Mouse (Mus musculus) lung, postnatal 0 days (tissue): ENCODE results near the gene Zfp784. TPM values are rescaled to one million over a fixed set of nuclear protein-coding genes. Genes with fewer than 3 reads are reported as not detected.
A peak's percentile ranks its signal among the peaks of the same experiment; 100 is the strongest.

Experiments
- ATAC-seq: fragments of 200-750 bp; cut with Nextera tagmentation; 2 replicates; pipeline ENCODE4 v1.8.0; 2017; ENCODE audit warnings: moderate library complexity
- DNase-seq: peaks from one replicate; pipeline ENCODE4 v3.0.0-alpha.2; 2016; ENCODE audit warnings: low spot score
- H3K27ac ChIP-seq: fragments of 300-500 bp; sonication (generic); 2 replicates; pipeline ENCODE4 v1.5.1; 2014; ENCODE audit warnings: antibody characterized with exemption, mild to moderate bottlenecking, low read length, mixed read lengths
- H3K27me3 ChIP-seq: fragments of 300-500 bp; sonication (generic); replicated peaks from 2 replicates; pipeline ENCODE4 v1.6.1; 2014; ENCODE audit warnings: low read length, mixed read lengths; ENCODE audit not compliant: insufficient read depth
- H3K36me3 ChIP-seq: fragments of 300-500 bp; sonication (generic); 2 replicates; pipeline ENCODE4 v1.6.1; 2014; ENCODE audit warnings: low read length, mixed read lengths; ENCODE audit not compliant: insufficient read depth
- H3K4me1 ChIP-seq: fragments of 300-500 bp; sonication (generic); 2 replicates; pipeline ENCODE4 v1.6.1; 2014; ENCODE audit warnings: antibody characterized with exemption, low read depth, low read length, mixed read lengths; ENCODE audit not compliant: insufficient read depth
- H3K4me2 ChIP-seq: fragments of 300-500 bp; sonication (generic); replicated peaks from 2 replicates; pipeline ENCODE4 v1.6.1; 2014; ENCODE audit warnings: low read depth, mild to moderate bottlenecking, low read length, moderate library complexity, mixed read lengths
- H3K4me3 ChIP-seq: fragments of 300-500 bp; sonication (generic); 2 replicates; pipeline ENCODE4 v1.5.1; 2014; ENCODE audit warnings: low read depth, low read length
- H3K9ac ChIP-seq: fragments of 300-500 bp; sonication (generic); replicated peaks from 2 replicates; pipeline ENCODE4 v1.6.1; 2014; ENCODE audit warnings: low read depth, mild to moderate bottlenecking
- H3K9me3 ChIP-seq: fragments of 300-500 bp; sonication (generic); 2 replicates; pipeline ENCODE4 v1.6.1; 2016; ENCODE audit warnings: low read length, mixed read lengths
- CTCF ChIP-seq: IDR thresholded peaks from 2 replicates; pipeline ENCODE4 v1.5.1; 2016; ENCODE audit warnings: antibody characterized with exemption, mild to moderate bottlenecking
- EP300 ChIP-seq: IDR thresholded peaks from 2 replicates; pipeline ENCODE4 v1.6.1; 2016; ENCODE audit warnings: antibody characterized with exemption, mild to moderate bottlenecking, control low read depth
- WGBS: fragments of 180-500 bp; shearing (Covaris S2); extraction: QIAGEN DNeasy Blood & Tissue Kit; methylation state at CpG from one replicate; pipeline ENCODE4 v1.1.7; 2014; 5-methylcytosine and 5-hydroxymethylcytosine counted together
- polyA plus RNA-seq: library from polyadenylated mRNA; unstranded; fragments of >200 nt; fragmentation: Nextera tagmentation; extraction: Ambion mirVana; gene quantifications from 2 replicates; pipeline ENCODE4 v1.2.1, GENCODE M21; 2015

Gene Zfp784
- polyA plus RNA-seq, 1 experiment from 2014 or later = 7.7 TPM

- WGBS = 68% methylated on average over 2 of the region's 2 CpGs
- no peak for TF ChIP-seq EP300
Measured at GRCm38 (mm10) chr7:5044981-5045380, 6.7 kb upstream of the Zfp784 start.

GRCm38 (mm10) chr7:5038940-5039339 is 694 bp upstream of the Zfp784 start:
- 27% methylated on average over 5 of the region's 5 CpGs for WGBS
- H3K4me2 ChIP-seq = peak overlapping the region; percentile 41
- H3K9ac ChIP-seq = no peak overlapping the region

More at GRCm38 (mm10) chr7:5044981-5045380, 6.7 kb upstream of the Zfp784 start:
- no peak overlapping the region for H3K4me3 ChIP-seq
- H3K4me1 ChIP-seq = no peaks in the 10 kb centered on the region
- DNase-seq (no peak), ATAC-seq (no peak)
- H3K36me3 ChIP-seq = no peaks in the 10 kb centered on the region
- no peaks in the 10 kb centered on the region for H3K9me3 ChIP-seq
- H3K27ac ChIP-seq = no peak overlapping the region
- no peaks in the 10 kb centered on the region for H3K27me3 ChIP-seq
- no peak overlapping the region for H3K9ac ChIP-seq
- H3K4me2 ChIP-seq = no peak overlapping the region

GRCm38 (mm10) chr7:5037467-5037866 is 779 bp downstream of the Zfp784 start:
- Histone ChIP-seq H3K9ac (no peak overlapping the region), H3K4me1 (no peaks in the 10 kb centered on the region), H3K27me3 (no peaks in the 10 kb centered on the region), H3K36me3 (peaks cover 9% of the 10 kb centered on the region), H3K4me2 (peak overlapping the region; percentile 41), H3K9me3 (no peaks in the 10 kb centered on the region), H3K4me3 (peak overlapping the region; percentile 53; the same call in 1 of the 2 replicates), H3K27ac (peak overlapping the region; percentile 94; the same call in 1 of the 2 replicates)
- WGBS = 83% methylated on average over 8 of the region's 8 CpGs
- ATAC-seq (no peak), DNase-seq (no peak)
- TF ChIP-seq EP300 = no peak
- TF ChIP-seq CTCF = no peak

More at GRCm38 (mm10) chr7:5038940-5039339, 694 bp upstream of the Zfp784 start:
- no peak overlapping the region for H3K27ac ChIP-seq
- ATAC-seq (no peak), DNase-seq (no peak)
- no peaks in the 10 kb centered on the region for H3K27me3 ChIP-seq
- H3K4me1 ChIP-seq = no peaks in the 10 kb centered on the region
- H3K36me3 ChIP-seq = 0 out of 2 replicates have a peak, but pooled peaks cover 2% of the 10 kb centered on the region
- no peaks in the 10 kb centered on the region for H3K9me3 ChIP-seq
- no peak for TF ChIP-seq CTCF
- no peak for TF ChIP-seq EP300
- peak overlapping the region; percentile 53; the same call in 1 of the 2 replicates for H3K4me3 ChIP-seq

GRCm38 (mm10) chr7:5037026-5037425 is 1.2 kb downstream of the Zfp784 start:
- H3K27me3 ChIP-seq = no peaks in the 10 kb centered on the region
- DNase-seq = no peak
- H3K9me3 ChIP-seq = no peaks in the 10 kb centered on the region
- no peak overlapping the region for H3K27ac ChIP-seq
- no peak overlapping the region for H3K9ac ChIP-seq
- H3K4me3 ChIP-seq = no peak overlapping the region
- no peak for ATAC-seq
- TF ChIP-seq CTCF = no peak
- no peak for TF ChIP-seq EP300
- WGBS = 96% methylated on average over 7 of the region's 7 CpGs
- no peaks in the 10 kb centered on the region for H3K4me1 ChIP-seq
- H3K36me3 ChIP-seq = peaks cover 14% of the 10 kb centered on the region
- no peak overlapping the region for H3K4me2 ChIP-seq

GRCm38 (mm10) chr7:5036136-5036535 is 2.1 kb downstream of the Zfp784 start:
- no peaks in the 10 kb centered on the region for H3K27me3 ChIP-seq
- H3K27ac ChIP-seq = no peak overlapping the region
- no peak for DNase-seq
- WGBS = 89% methylated on average over 9 of the region's 9 CpGs
- no peaks in the 10 kb centered on the region for H3K4me1 ChIP-seq
- no peak overlapping the region for H3K9ac ChIP-seq
- H3K4me3 ChIP-seq = no peak overlapping the region
- TF ChIP-seq EP300 (no peak), CTCF (no peak)
- H3K9me3 ChIP-seq = peaks cover 8% of the 10 kb centered on the region
- ATAC-seq = no peak
- peaks cover 23% of the 10 kb centered on the region for H3K36me3 ChIP-seq
- no peak overlapping the region for H3K4me2 ChIP-seq

GRCm38 (mm10) chr7:5035628-5036027 is 2.6 kb downstream of the Zfp784 start:
- no peaks in the 10 kb centered on the region for H3K4me1 ChIP-seq
- H3K9ac ChIP-seq = no peak overlapping the region
- no peaks in the 10 kb centered on the region for H3K27me3 ChIP-seq
- H3K9me3 ChIP-seq = peaks cover 13% of the 10 kb centered on the region
- TF ChIP-seq EP300 (no peak), CTCF (no peak)
- peaks cover 28% of the 10 kb centered on the region for H3K36me3 ChIP-seq
- 96% methylated on average over 17 of the region's 17 CpGs for WGBS
- no peak overlapping the region for H3K27ac ChIP-seq
- no peak overlapping the region for H3K4me3 ChIP-seq
- DNase-seq (no peak), ATAC-seq (no peak)
- H3K4me2 ChIP-seq = no peak overlapping the region

- H3K36me3 ChIP-seq = peaks cover 46% of the 10 kb centered on the region
- H3K9me3 ChIP-seq = peaks cover 25% of the 10 kb centered on the region
- WGBS = 90% methylated on average over 3 of the region's 3 CpGs
- no peak within 1 kb of the TSS for H3K4me3 ChIP-seq
- TF ChIP-seq EP300 = no peak
- no peak for TF ChIP-seq CTCF
- no peak for ATAC-seq
- no peaks in the 10 kb centered on the region for H3K4me1 ChIP-seq
- no peaks in the 10 kb centered on the region for H3K27me3 ChIP-seq
- H3K9ac ChIP-seq = no peak within 1 kb of the TSS
- DNase-seq = no peak
- no peak within 1 kb of the TSS for H3K27ac ChIP-seq
- no peak within 1 kb of the TSS for H3K4me2 ChIP-seq
Measured at GRCm38 (mm10) chr7:5033818-5034217, 4.4 kb downstream of the Zfp784 start, which contains the start of gene 4632433K11Rik. Gene 4632433K11Rik, plus strand, starts transcription at chr7:5034118.
